Mouse (Mus musculus) heart, embryonic 15.5 days (tissue): ENCODE data around the gene Adprhl1. TPM values are rescaled to one million over a fixed set of nuclear protein-coding genes. Genes with fewer than 3 reads are reported as not detected.

ENCODE experiments used
- ATAC-seq: fragments of 200-750 bp; cut with Nextera tagmentation; replicated peaks from 2 replicates; pipeline ENCODE4 v1.8.0; 2017; ENCODE audit warnings: low read depth, moderate TSS enrichment; ENCODE audit not compliant: insufficient number of reproducible peaks, insufficient read depth, low FRiP score
- H3K27ac ChIP-seq: fragments of 300-500 bp; sonication (generic); 2 replicates; pipeline ENCODE4 v1.5.1; 2015; ENCODE audit warnings: mild to moderate bottlenecking, inconsistent platforms
- H3K27me3 ChIP-seq: fragments of 300-500 bp; sonication (generic); 2 replicates; pipeline ENCODE4 v1.6.1; 2015; ENCODE audit warnings: inconsistent platforms
- H3K36me3 ChIP-seq: fragments of 300-500 bp; sonication (generic); 2 replicates; pipeline ENCODE4 v1.6.1; 2015; ENCODE audit warnings: mild to moderate bottlenecking, inconsistent platforms
- H3K4me1 ChIP-seq: fragments of 300-500 bp; sonication (generic); replicated peaks from 2 replicates; pipeline ENCODE4 v1.6.1; 2015; ENCODE audit warnings: inconsistent platforms
- H3K4me2 ChIP-seq: fragments of 300-500 bp; sonication (generic); 2 replicates; pipeline ENCODE4 v1.6.1; 2015; ENCODE audit warnings: inconsistent platforms, mild to moderate bottlenecking, moderate library complexity
- H3K4me3 ChIP-seq: fragments of 300-500 bp; sonication (generic); 2 replicates; pipeline ENCODE4 v1.5.1; 2015; ENCODE audit warnings: mild to moderate bottlenecking, inconsistent platforms
- H3K9ac ChIP-seq: fragments of 300-500 bp; sonication (generic); 2 replicates; pipeline ENCODE4 v1.6.1; 2015; ENCODE audit warnings: mild to moderate bottlenecking, inconsistent platforms
- H3K9me3 ChIP-seq: fragments of 300-500 bp; sonication (generic); replicated peaks from 2 replicates; pipeline ENCODE4 v1.6.1; 2016; ENCODE audit warnings: inconsistent platforms
- WGBS: fragments of 180-500 bp; shearing (Covaris S2); methylation state at CpG from one replicate; pipeline ENCODE4 v1.1.7; 2015; ENCODE audit warnings: mixed read lengths; 5-methylcytosine and 5-hydroxymethylcytosine counted together
- polyA plus RNA-seq: library from polyadenylated mRNA; unstranded; fragments of >200 nt; fragmentation: Nextera tagmentation; extraction: Ambion mirVana; gene quantifications from 2 replicates; pipeline ENCODE4 v1.2.1, GENCODE M21; 2015

The Adprhl1 gene
- polyA plus RNA-seq, 1 experiment from 2014 or later, result 216 TPM

GRCm38 (mm10) chr8:13206290-13206689 lies 47.7 kb downstream of the Adprhl1 start:
- Histone ChIP-seq H3K36me3 (no peaks in the 10 kb centered on the region), H3K9ac (no peak overlapping the region), H3K27me3 (peaks cover 13% of the 10 kb centered on the region), H3K4me2 (no peak overlapping the region), H3K27ac (no peak overlapping the region), H3K4me1 (peaks cover 42% of the 10 kb centered on the region), H3K4me3 (no peak overlapping the region), H3K9me3 (no peaks in the 10 kb centered on the region)
- 41% methylated on average over 5 of the region's 5 CpGs for WGBS
- no peak for ATAC-seq

GRCm38 (mm10) chr8:13205311-13205710 lies 48.7 kb downstream of the Adprhl1 start:
- H3K4me1 ChIP-seq, result peaks cover 42% of the 10 kb centered on the region
- peaks cover 18% of the 10 kb centered on the region for H3K27me3 ChIP-seq
- H3K4me3 ChIP-seq, result no peak overlapping the region
- 75% methylated on average over 5 of the region's 5 CpGs for WGBS
- H3K9ac ChIP-seq, result no peak overlapping the region
- H3K36me3 ChIP-seq, result no peaks in the 10 kb centered on the region
- ATAC-seq, result no peak
- no peak overlapping the region for H3K4me2 ChIP-seq
- no peak overlapping the region for H3K27ac ChIP-seq
- no peaks in the 10 kb centered on the region for H3K9me3 ChIP-seq

DNA sequence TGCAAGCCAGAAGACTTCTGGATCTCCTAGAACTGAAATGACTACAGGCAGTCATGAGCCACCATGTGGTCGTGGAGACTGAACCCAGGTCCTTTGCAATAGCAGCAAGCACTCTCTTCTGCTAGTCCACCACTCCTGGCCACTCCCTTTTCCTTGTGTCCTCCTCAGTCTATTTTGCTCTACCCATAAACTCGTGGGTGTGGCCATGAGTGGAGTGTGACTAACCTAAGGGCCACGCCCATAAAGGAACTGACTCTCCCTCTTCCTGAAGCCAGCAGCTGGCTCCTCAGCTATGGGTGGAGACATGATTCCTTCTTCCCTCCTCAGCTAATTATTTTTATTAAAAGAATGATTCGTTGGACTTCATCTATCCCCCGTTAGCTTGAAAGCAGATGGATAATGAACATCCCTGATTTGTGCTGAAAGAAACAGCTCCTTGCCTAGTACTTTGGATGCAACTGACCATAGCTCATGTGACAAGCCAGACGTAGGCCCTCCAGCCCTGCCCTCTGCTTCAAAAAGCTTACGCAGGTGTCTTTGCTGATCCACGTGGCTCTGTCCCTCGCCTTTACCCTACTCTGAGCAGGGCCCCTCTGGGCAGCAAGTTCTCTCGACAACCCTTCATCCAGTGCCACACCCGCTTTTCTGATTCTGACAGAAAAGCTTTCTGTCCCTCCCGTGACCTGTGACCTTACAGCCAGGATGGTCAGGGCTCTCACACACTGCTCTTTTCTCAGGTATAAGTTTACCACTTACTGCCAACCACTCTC lies 49.4 kb downstream of the Adprhl1 start:
- Histone ChIP-seq H3K4me2 (no peak overlapping the region), H3K9me3 (no peaks in the 10 kb centered on the region), H3K36me3 (no peaks in the 10 kb centered on the region), H3K4me1 (peaks cover 43% of the 10 kb centered on the region), H3K4me3 (no peak overlapping the region), H3K9ac (no peak overlapping the region), H3K27ac (no peak overlapping the region), H3K27me3 (peaks cover 25% of the 10 kb centered on the region)
- WGBS, result 61% methylated on average over 12 of the region's 12 CpGs
- no peak for ATAC-seq

- no peak overlapping the region for H3K27ac ChIP-seq
These were observed 50.5 kb downstream of the Adprhl1 start for GRCm38 (mm10) chr8:13203472-13203871.

DNA sequence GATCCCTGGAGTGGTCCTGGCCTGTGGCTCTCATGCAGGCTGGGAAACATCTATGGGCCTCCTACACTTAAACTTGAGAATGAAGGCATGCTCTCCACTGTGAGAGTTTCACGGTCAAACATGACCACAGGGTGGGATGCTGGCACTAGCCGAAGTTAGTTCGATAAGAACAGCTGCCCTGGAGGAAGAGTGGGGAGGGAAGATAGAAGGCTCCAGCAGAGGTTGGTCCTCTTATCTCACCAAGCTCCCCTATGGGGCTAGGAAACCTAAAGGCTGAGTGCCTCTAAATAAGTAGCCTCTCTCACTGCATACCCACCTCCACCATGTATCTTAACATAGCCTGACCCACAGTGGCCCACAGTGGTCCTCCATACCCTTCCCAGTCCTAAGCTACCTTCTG lies 51.2 kb downstream of the Adprhl1 start:
- Histone ChIP-seq H3K4me1 (peaks cover 32% of the 10 kb centered on the region), H3K4me2 (no peak overlapping the region), H3K9ac (no peak overlapping the region), H3K9me3 (no peaks in the 10 kb centered on the region), H3K27me3 (peaks cover 31% of the 10 kb centered on the region), H3K4me3 (no peak overlapping the region), H3K27ac (no peak overlapping the region), H3K36me3 (no peaks in the 10 kb centered on the region)
- 65% methylated on average over 3 of the region's 3 CpGs for WGBS
- no peak for ATAC-seq

More at GRCm38 (mm10) chr8:13203472-13203871, 50.5 kb downstream of the Adprhl1 start:
- H3K4me1 ChIP-seq, result peaks cover 35% of the 10 kb centered on the region
- H3K36me3 ChIP-seq, result no peaks in the 10 kb centered on the region
- 70% methylated on average over 1 of the region's 1 CpGs for WGBS
- H3K9me3 ChIP-seq, result no peaks in the 10 kb centered on the region
- peaks cover 30% of the 10 kb centered on the region for H3K27me3 ChIP-seq
- H3K4me2 ChIP-seq, result no peak overlapping the region
- ATAC-seq, result no peak
- H3K9ac ChIP-seq, result no peak overlapping the region
- no peak overlapping the region for H3K4me3 ChIP-seq

GRCm38 (mm10) chr8:13202041-13202440 lies 51.9 kb downstream of the Adprhl1 start:
- WGBS, result 53% methylated on average over 3 of the region's 3 CpGs
- no peak overlapping the region for H3K9ac ChIP-seq
- H3K36me3 ChIP-seq, result no peaks in the 10 kb centered on the region
- H3K27ac ChIP-seq, result no peak overlapping the region
- peak overlapping the region; percentile 89; the same call in 1 of the 2 replicates for H3K4me3 ChIP-seq
- no peaks in the 10 kb centered on the region for H3K9me3 ChIP-seq
- peaks cover 31% of the 10 kb centered on the region for H3K27me3 ChIP-seq
- peaks cover 32% of the 10 kb centered on the region for H3K4me1 ChIP-seq
- no peak for ATAC-seq
- H3K4me2 ChIP-seq, result peak overlapping the region; percentile 94; the same call in 1 of the 2 replicates

GRCm38 (mm10) chr8:13201013-13201334 lies 53.0 kb downstream of the Adprhl1 start:
- H3K27me3 ChIP-seq, result peaks cover 35% of the 10 kb centered on the region
- H3K4me2 ChIP-seq, result peak overlapping the region; percentile 94
- no peaks in the 10 kb centered on the region for H3K36me3 ChIP-seq
- H3K27ac ChIP-seq, result 0 out of 2 replicates have a peak overlapping the region, but pooled peaks have one; percentile 1
- H3K4me3 ChIP-seq, result peak overlapping the region; percentile 89
- H3K9me3 ChIP-seq, result no peaks in the 10 kb centered on the region
- H3K4me1 ChIP-seq, result peaks cover 32% of the 10 kb centered on the region
- peak overlapping the region; percentile 80 for H3K9ac ChIP-seq
- ATAC-seq, result no peak
- 2% methylated on average over 18 of the region's 18 CpGs for WGBS

- H3K4me1 ChIP-seq, result peaks cover 32% of the 10 kb centered on the region
- no peaks in the 10 kb centered on the region for H3K9me3 ChIP-seq
- no peaks in the 10 kb centered on the region for H3K36me3 ChIP-seq
- peak within 1 kb of the TSS; percentile 89 for H3K4me3 ChIP-seq
- peak within 1 kb of the TSS; percentile 80 for H3K9ac ChIP-seq
- WGBS, result under 1% methylated on average over 58 of the region's 58 CpGs
- peak; percentile 54 for ATAC-seq
- peaks cover 35% of the 10 kb centered on the region for H3K27me3 ChIP-seq
- H3K4me2 ChIP-seq, result peak within 1 kb of the TSS; percentile 94
- 0 out of 2 replicates have a peak within 1 kb of the TSS, but pooled peaks have one; percentile 1 for H3K27ac ChIP-seq
These were observed 53.5 kb downstream of the Adprhl1 start, which contains the start of gene Grtp1 for GRCm38 (mm10) chr8:13200301-13201012. Grtp1 (minus strand) TSS chr8:13200620.

GRCm38 (mm10) chr8:13199385-13200061 lies 54.4 kb downstream of the Adprhl1 start:
- Histone ChIP-seq H3K27ac (no peak overlapping the region), H3K9ac (peak overlapping the region; percentile 80; the same call in 1 of the 2 replicates), H3K27me3 (peaks cover 35% of the 10 kb centered on the region), H3K4me2 (peak overlapping the region; percentile 94), H3K4me1 (peaks cover 27% of the 10 kb centered on the region), H3K4me3 (peak overlapping the region; percentile 89), H3K9me3 (no peaks in the 10 kb centered on the region), H3K36me3 (no peaks in the 10 kb centered on the region)
- no peak for ATAC-seq
- WGBS, result 35% methylated on average over 14 of the region's 14 CpGs

- Histone ChIP-seq H3K4me2 (no peak overlapping the region), H3K9me3 (no peaks in the 10 kb centered on the region), H3K27me3 (peaks cover 29% of the 10 kb centered on the region), H3K4me3 (no peak overlapping the region), H3K36me3 (no peaks in the 10 kb centered on the region), H3K9ac (no peak overlapping the region), H3K4me1 (peaks cover 18% of the 10 kb centered on the region), H3K27ac (no peak overlapping the region)
- no peak for ATAC-seq
- 78% methylated on average over 5 of the region's 5 CpGs for whole genome bisulfite sequencing
These were observed 56.5 kb downstream of the Adprhl1 start for GRCm38 (mm10) chr8:13197493-13197892.

GRCm38 (mm10) chr8:13194818-13195217 lies 59.1 kb downstream of the Adprhl1 start:
- Histone ChIP-seq H3K4me1 (peaks cover 5% of the 10 kb centered on the region), H3K27ac (no peak overlapping the region), H3K9ac (no peak overlapping the region), H3K4me3 (no peak overlapping the region), H3K36me3 (no peaks in the 10 kb centered on the region), H3K4me2 (no peak overlapping the region), H3K9me3 (no peaks in the 10 kb centered on the region), H3K27me3 (peaks cover 13% of the 10 kb centered on the region)
- no peak for ATAC-seq
- WGBS, result 51% methylated on average over 10 of the region's 10 CpGs
